ENCODE assay signal across 9 mouse cellular contexts in genomic region chr3:67557200-67557651, GRCm38 (mm10). TPM values are rescaled to one million over a fixed set of nuclear protein-coding genes. Genes with fewer than 3 reads are reported as not detected.
DNase-seq lines count a peak whose midpoint lies in the region; ATAC-seq and TF ChIP-seq lines count a peak whose summit lies in the region.
"Had no signal": no experiment of that assay in that cellular context is flagged by ENCODE, and none has a peak within 500 bp of the region (broad histone marks: within the 10 kb centered on the region; RNA-seq: fewer than 3 reads in every experiment).

No protein-coding gene starts in this region.

- no peak for TF ChIP-seq POLR2A in olfactory bulb, adult 2 months (IDR thresholded peaks at IDR 0.05; ENCODE audit: insufficient read depth, low read depth, low read length)

- 42% methylated on average over 14 of the region's 14 CpGs for WGBS in kidney, embryonic 15.5 days
- WGBS in hindbrain, embryonic 13.5 days, result 21% methylated on average over 14 of the region's 14 CpGs
- 38% methylated on average over 14 of the region's 14 CpGs for WGBS in lung, postnatal 0 days
- 17% methylated on average over 14 of the region's 14 CpGs for WGBS in olfactory bulb, adult 2 months

- TF ChIP-seq EP300 in lung, postnatal 0 days (IDR thresholded peaks at IDR 0.05), result no peak

- peak overlapping the region; percentile 54; the same call in 1 of the 2 replicates for H3K27ac ChIP-seq in kidney, embryonic 15.5 days
- H3K27ac ChIP-seq in hindbrain, embryonic 13.5 days, result peak overlapping the region; percentile 68
- no peak overlapping the region for H3K27ac ChIP-seq in lung, postnatal 0 days (ENCODE audit: low read length)
- no peak overlapping the region for H3K27ac ChIP-seq in olfactory bulb, adult 2 months (ENCODE audit: insufficient read depth, low read depth, low read length)

- H3K9me3 ChIP-seq in kidney, embryonic 15.5 days (replicated peaks), result no peaks in the 10 kb centered on the region
- no peaks in the 10 kb centered on the region for H3K9me3 ChIP-seq in hindbrain, embryonic 13.5 days
- no peaks in the 10 kb centered on the region for H3K9me3 ChIP-seq in lung, postnatal 0 days (ENCODE audit: low read length)

- no peaks in the 10 kb centered on the region for H3K36me3 ChIP-seq in kidney, embryonic 15.5 days
- H3K36me3 ChIP-seq in hindbrain, embryonic 13.5 days, result no peaks in the 10 kb centered on the region
- H3K36me3 ChIP-seq in lung, postnatal 0 days (ENCODE audit: insufficient read depth, low read length), result no peaks in the 10 kb centered on the region

- peaks cover 8% of the 10 kb centered on the region; the same call in 1 of the 2 replicates for H3K4me1 ChIP-seq in kidney, embryonic 15.5 days
- H3K4me1 ChIP-seq in hindbrain, embryonic 13.5 days (replicated peaks), result peaks cover 20% of the 10 kb centered on the region
- no peaks in the 10 kb centered on the region for H3K4me1 ChIP-seq in lung, postnatal 0 days (ENCODE audit: insufficient read depth, low read depth, low read length)
- H3K4me1 ChIP-seq in olfactory bulb, adult 2 months (ENCODE audit: control insufficient read depth, insufficient read depth, low read length), result peaks cover 3% of the 10 kb centered on the region

- peak overlapping the region; percentile 47 for H3K4me2 ChIP-seq in kidney, embryonic 15.5 days
- peak overlapping the region; percentile 51 for H3K4me2 ChIP-seq in hindbrain, embryonic 13.5 days
- peak overlapping the region; percentile 28; the same call in 1 of the 2 replicates for H3K4me2 ChIP-seq in lung, postnatal 0 days (replicated peaks; ENCODE audit: low read depth, low read length)

- TF ChIP-seq CTCF in lung, postnatal 0 days (IDR thresholded peaks at IDR 0.05), result no peak
- TF ChIP-seq CTCF in olfactory bulb, adult 2 months (IDR thresholded peaks at IDR 0.05; ENCODE audit: insufficient read depth, low read depth, low read length), result no peak

- peak overlapping the region; percentile 11; the same call in 1 of the 2 replicates for H3K4me3 ChIP-seq in kidney, embryonic 15.5 days (replicated peaks)
- peak overlapping the region; percentile 29 for H3K4me3 ChIP-seq in hindbrain, embryonic 13.5 days
- H3K4me3 ChIP-seq in lung, postnatal 0 days (ENCODE audit: low read depth, low read length), result no peak overlapping the region
- 0 out of 2 replicates have a peak overlapping the region, but pooled peaks have one; percentile 4 for H3K4me3 ChIP-seq in olfactory bulb, adult 2 months (ENCODE audit: insufficient read depth, low read depth, low read length)

- no peaks in the 10 kb centered on the region for H3K27me3 ChIP-seq in kidney, embryonic 15.5 days
- no peaks in the 10 kb centered on the region for H3K27me3 ChIP-seq in hindbrain, embryonic 13.5 days
- no peaks in the 10 kb centered on the region for H3K27me3 ChIP-seq in lung, postnatal 0 days (replicated peaks; ENCODE audit: insufficient read depth, low read length)

- 0 out of 2 replicates have a peak, but pooled peaks have one; percentile 53 for ATAC-seq in kidney, embryonic 15.5 days (replicated peaks; ENCODE audit: low FRiP score)
- ATAC-seq in hindbrain, embryonic 13.5 days (ENCODE audit: low FRiP score), result peak; percentile 86
- peak; percentile 60 for ATAC-seq in lung, postnatal 0 days

- DNase-seq in kidney, adult 9 months, result no peak
- DNase-seq in lung, postnatal 0 days (ENCODE audit: low spot score), result peak; percentile 48
- no peak for DNase-seq in c-Kit-positive CD71-positive TER-119-positive erythroid progenitor cells, embryonic 14.5 days (ENCODE audit: low spot score)
- DNase-seq in urinary bladder, adult 18-20 months (ENCODE audit: low spot score in 2 of 2), result no peak
- no peak for DNase-seq in adrenal gland, adult 2 months

- H3K9ac ChIP-seq in kidney, embryonic 15.5 days, result no peak overlapping the region
- H3K9ac ChIP-seq in hindbrain, embryonic 13.5 days, result peak overlapping the region; percentile 51; the same call in 1 of the 2 replicates
- H3K9ac ChIP-seq in lung, postnatal 0 days (replicated peaks; ENCODE audit: low read depth), result no peak overlapping the region

RNA-seq across cellular contexts. Expression of gene Mfsd1, which starts 25.3 kb away (rescaled TPM):
- 79.6 and 79.8 TPM in 2 replicates for polyA plus RNA-seq in kidney, embryonic 15.5 days (2015; fragmentation: Nextera tagmentation; extraction: Ambion mirVana)
- 39.0 and 48.0 TPM in 2 replicates for polyA plus RNA-seq in hindbrain, embryonic 13.5 days (2015; fragmentation: Nextera tagmentation; extraction: Ambion mirVana)
- polyA plus RNA-seq in lung, postnatal 0 days (2015; fragmentation: Nextera tagmentation; extraction: Ambion mirVana), result 53.2 and 54.4 TPM in 2 replicates
- polyA plus RNA-seq in olfactory bulb, adult 2 months (2012; ENCODE audit: insufficient read depth, insufficient read length, low replicate concordance, missing spikeins), result not detected in 2 replicates
- total RNA-seq in adrenal gland, adult 2 months (2021), result 10 to 100 TPM; 52.3 to 62.6 TPM
- polyA plus RNA-seq in adrenal gland, adult 2 months (2012; rRNA removed), result 67.8 and 70.8 TPM in 2 replicates

RNA-seq across cellular contexts. Expression of gene Rarres1, which starts 41.9 kb away (rescaled TPM):
- polyA plus RNA-seq in kidney, embryonic 15.5 days (2015; fragmentation: Nextera tagmentation; extraction: Ambion mirVana), result 2.8 and 3.4 TPM in 2 replicates
- polyA plus RNA-seq in hindbrain, embryonic 13.5 days (2015; fragmentation: Nextera tagmentation; extraction: Ambion mirVana), result 1.3 TPM in 2 replicates
- polyA plus RNA-seq in lung, postnatal 0 days (2015; fragmentation: Nextera tagmentation; extraction: Ambion mirVana), result 2.6 and 2.9 TPM in 2 replicates
- polyA plus RNA-seq in olfactory bulb, adult 2 months (2012; ENCODE audit: insufficient read depth, insufficient read length, low replicate concordance, missing spikeins), result not detected in 2 replicates
- under 1 TPM; 0.20 to 0.93 TPM for total RNA-seq in adrenal gland, adult 2 months (2021)
- 2.1 and 5.4 TPM in 2 replicates for polyA plus RNA-seq in adrenal gland, adult 2 months (2012; rRNA removed)
- total RNA-seq: MEL had no signal

Comparison
In these comparisons a context has a peak if more than half of its experiments do, and no peak if none do; other contexts are left out.
1. H3K27ac ChIP-seq: peak in kidney, embryonic 15.5 days (single experiment) and hindbrain, embryonic 13.5 days (single experiment); none in lung, postnatal 0 days (single experiment) and olfactory bulb, adult 2 months (single experiment).
2. Peak in every context shown above with its lines, with median percentiles within 50 percentile points of each other: ATAC-seq and H3K4me2 ChIP-seq.